Mouse (Mus musculus): ENCODE results near the gene Anapc13. TPM values are rescaled to one million over a fixed set of nuclear protein-coding genes. Genes with fewer than 3 reads are reported as not detected.

Anapc13 gene
- total RNA-seq, 2 experiments from 2014 or later: 107 to 112 TPM

DNA sequence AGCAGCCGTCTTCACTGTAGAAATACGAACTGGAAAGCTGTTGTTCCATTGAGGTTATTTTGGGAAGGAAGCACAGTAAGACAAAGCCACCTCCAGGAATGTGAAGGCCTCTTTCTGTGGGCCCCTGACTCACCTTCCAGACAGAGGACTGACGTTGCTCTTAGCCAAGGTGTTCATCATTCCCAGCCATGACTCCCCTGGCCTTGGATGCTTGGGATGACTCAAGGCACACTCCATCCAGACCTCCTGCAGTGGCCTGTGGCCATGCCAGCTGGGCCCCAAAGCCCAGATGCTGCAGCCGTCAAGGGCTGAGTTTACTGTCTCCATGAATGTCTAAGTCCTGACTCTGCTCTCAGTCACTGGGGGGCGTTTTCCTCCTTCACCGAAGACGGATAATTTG is 47.3 kb downstream of the Anapc13 start:
- no peak for DNase-seq (ENCODE audit: low spot score in 2 of 2)

- DNase-seq (ENCODE audit: low spot score in 2 of 2): no peak
These were observed 49.8 kb downstream of the Anapc13 start for GRCm38 (mm10) chr9:102675922-102676321.

- no peak for DNase-seq (ENCODE audit: low spot score in 2 of 2)
These were observed 55.4 kb downstream of the Anapc13 start for GRCm38 (mm10) chr9:102681470-102681869.

Other genes with a start within 250 kb of the Anapc13 start
- gene Ky, start 120.5 kb upstream of the Anapc13 start, total RNA-seq (2021): 1 to 10 TPM in 1 of 2 experiments, under 1 TPM in 1; 1.00 to 1.8 TPM
- 10 to 100 TPM; 31.3 to 32.5 TPM for gene Cep63, start 238 bp downstream of the Anapc13 start, total RNA-seq (2021)
- 10 to 100 TPM; 19.5 to 20.5 TPM for gene Amotl2, start 90.4 kb downstream of the Anapc13 start, total RNA-seq (2021)
- gene Ryk, start 208.6 kb downstream of the Anapc13 start, total RNA-seq (2021): 10 to 100 TPM; 37.1 to 38.7 TPM

Data from left cerebral cortex, adult 18-20 months (tissue).